Mouse (Mus musculus) spleen, adult 18-20 months (tissue): ENCODE measurements around the gene Fam227b.

ENCODE experiments used
- DNase-seq, 2 experiments: peaks; one replicate each; pipeline ENCODE4 v3.0.0; 2022; ENCODE audit warnings: mixed read lengths in 2 of 2

Gene Fam227b

DNA sequence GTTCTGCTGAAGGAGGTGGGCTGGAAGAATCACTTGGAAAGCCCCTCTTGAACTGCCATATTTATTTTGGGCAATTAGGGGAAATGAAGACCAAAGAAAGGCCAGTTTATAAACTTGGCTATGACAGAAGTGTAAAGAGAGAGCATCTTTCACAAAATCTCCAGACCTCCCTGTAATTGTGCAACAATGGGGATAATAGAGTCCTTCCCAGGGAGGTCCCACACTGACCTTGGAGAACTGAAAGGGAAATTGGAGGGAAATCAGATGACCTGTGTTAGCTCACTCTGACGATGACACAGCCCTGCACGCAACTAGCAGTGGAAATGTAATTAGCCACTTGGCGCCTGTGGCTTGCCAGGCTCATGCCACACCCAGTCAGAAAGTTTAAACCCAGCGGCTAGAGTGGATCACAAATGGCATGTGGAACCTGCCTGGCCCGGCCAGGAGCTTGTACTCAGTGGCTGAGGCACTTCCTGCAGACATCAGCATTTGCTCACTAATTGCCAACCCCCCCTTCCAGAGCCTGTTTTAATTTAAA lies 175.9 kb downstream of the Fam227b start:
- DNase-seq, result no peak

- DNase-seq, result no peak
Observed at GRCm38 (mm10) chr2:125975206-125975605, 176.6 kb downstream of the Fam227b start.

DNA sequence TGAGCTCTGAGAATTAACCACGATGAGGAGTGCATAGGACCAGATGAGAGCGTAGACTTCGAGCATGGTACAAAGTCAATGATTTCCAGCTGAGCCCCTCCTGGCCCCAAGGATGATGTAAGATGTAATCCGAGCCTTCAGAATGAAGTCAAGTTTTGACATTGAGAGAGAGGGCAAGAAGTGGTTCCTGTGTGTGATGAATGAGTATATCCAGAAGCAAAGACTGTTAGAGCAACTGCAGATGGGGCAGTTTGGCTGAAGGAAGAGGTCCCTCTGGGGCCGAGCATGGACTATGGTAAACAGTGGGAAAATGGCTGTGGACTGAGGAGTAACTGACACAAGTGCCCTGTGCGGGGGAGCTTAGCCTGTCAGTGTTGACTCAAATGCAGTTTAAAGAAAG lies 178.6 kb downstream of the Fam227b start:
- no peak for DNase-seq

DNA sequence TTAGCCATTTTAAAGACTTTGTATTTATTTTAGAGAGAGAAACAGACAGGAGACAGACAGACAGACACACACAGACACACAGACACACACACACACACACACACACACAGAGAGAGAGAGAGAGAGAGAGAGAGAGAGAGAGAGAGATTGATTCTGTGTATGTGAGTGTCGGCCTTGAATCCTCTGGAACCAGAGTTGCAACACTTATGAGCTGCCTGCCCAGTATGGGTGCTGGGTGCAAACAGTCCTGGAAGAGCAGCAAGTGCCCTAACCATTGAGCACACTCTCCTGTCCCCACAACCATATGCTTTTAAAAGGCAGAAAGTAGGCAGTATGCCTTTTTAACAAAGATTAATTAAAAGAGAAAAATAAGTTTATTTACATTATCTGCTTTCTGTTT lies 183.0 kb downstream of the Fam227b start:
- DNase-seq, result no peak

- no peak for DNase-seq
Observed at GRCm38 (mm10) chr2:125948195-125948594, 203.6 kb downstream of the Fam227b start.

GRCm38 (mm10) chr2:125943301-125943700 lies 208.5 kb downstream of the Fam227b start:
- no peak for DNase-seq

GRCm38 (mm10) chr2:125941111-125941785 lies 210.6 kb downstream of the Fam227b start:
- DNase-seq, result no peak

DNA sequence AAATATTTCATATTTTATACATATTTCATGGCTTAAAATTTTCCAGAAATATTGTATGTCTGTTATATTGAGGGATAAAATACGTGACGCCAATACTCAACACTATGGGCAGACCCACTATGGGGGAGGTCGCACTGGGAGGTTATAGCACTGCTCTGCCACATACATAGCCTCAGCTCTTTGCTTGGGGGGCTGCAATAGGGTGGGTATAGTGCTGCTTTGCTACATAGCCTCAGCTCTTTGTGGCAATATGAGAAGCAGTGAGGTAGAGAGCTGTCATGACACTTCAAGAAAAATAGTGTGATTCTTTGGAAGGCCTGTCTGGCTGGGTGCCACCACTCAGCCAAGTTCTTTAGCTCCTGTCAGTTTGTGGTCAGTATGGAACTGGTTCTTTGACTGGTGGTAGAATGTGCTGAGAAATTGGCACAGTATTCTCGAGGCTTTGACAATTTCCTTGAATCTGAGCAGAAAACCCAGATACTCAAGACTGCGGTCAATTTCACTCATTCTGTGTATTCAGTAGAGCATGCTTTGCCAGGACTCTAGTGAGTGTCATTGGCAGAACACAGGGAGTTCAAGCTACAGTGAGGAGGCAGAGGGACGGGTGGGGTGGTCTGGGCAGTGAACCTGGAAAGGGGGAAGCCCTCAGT lies 212.7 kb downstream of the Fam227b start:
- no peak for DNase-seq

- DNase-seq, result no peak
Observed at GRCm38 (mm10) chr2:125936396-125936795, 215.4 kb downstream of the Fam227b start.

DNA sequence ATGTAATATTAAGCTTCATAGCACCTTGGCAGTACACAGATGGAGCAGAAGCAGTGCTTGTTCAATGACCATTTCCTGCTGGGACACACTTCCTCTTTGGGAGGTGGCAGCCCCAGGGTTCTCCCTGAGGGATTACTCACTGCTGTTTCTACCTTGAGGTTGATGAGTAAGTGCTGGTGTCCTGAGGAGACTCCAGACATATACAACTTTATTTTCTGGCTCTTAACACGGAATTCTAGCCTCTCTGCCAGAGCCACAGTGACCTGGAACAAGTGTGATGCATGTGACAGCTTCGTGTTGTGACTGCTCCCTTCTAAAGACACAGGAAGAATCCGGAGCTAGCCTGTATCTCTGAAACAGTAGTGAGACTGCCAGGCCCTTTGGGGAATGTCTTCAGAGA lies 217.8 kb downstream of the Fam227b start:
- DNase-seq, result no peak
